Mouse (Mus musculus) CH12.LX (cell line): ENCODE measurements around the gene Tcam1. TPM values are rescaled to one million over a fixed set of nuclear protein-coding genes. Genes with fewer than 3 reads are reported as not detected.

Experiments used
- DNase-seq: peaks from one replicate; pipeline ENCODE4 v3.0.0-alpha.2; 2013; ENCODE audit errors: extremely low read depth
- H3K27ac ChIP-seq: 2 replicates; pipeline ENCODE4 v1.5.1; 2012; ENCODE audit warnings: low read depth, mild to moderate bottlenecking, control low read depth, moderate library complexity; ENCODE audit not compliant: insufficient read depth
- H3K27me3 ChIP-seq: replicated peaks from 2 replicates; pipeline ENCODE3; 2012; ENCODE audit warnings: inconsistent platforms
- H3K36me3 ChIP-seq, 2 experiments: replicated peaks in 1 of 2; 2 replicates each; pipeline versions ENCODE3 to v1.6.1; 2012; ENCODE audit warnings: inconsistent platforms in 1 of 2, low read length in 1 of 2, mild to moderate bottlenecking in 1 of 2, mixed read lengths in 1 of 2, moderate library complexity in 1 of 2; ENCODE audit not compliant: control insufficient read depth in 1 of 2, insufficient read depth in 1 of 2
- H3K4me1 ChIP-seq, 2 experiments: 2 replicates each; pipeline ENCODE4 v1.6.1; 2012; ENCODE audit warnings: inconsistent platforms in 1 of 2, moderate library complexity in 1 of 2; ENCODE audit not compliant: insufficient read depth in 2 of 2, control insufficient read depth in 1 of 2
- H3K4me2 ChIP-seq: 2 replicates; pipeline ENCODE4 v1.6.1; 2012; ENCODE audit warnings: low read depth, mild to moderate bottlenecking, control low read depth; ENCODE audit not compliant: poor library complexity, insufficient read depth, severe bottlenecking
- H3K4me3 ChIP-seq, 3 experiments: fragments of 150-350 bp in 1 of 3; sonication (generic) in 1 of 3; replicated peaks in 1 of 3; 2 replicates each; pipeline versions ENCODE3 to v1.5.1; 2011 to 2012; ENCODE audit warnings: low read depth in 2 of 3, low read length in 2 of 3, mild to moderate bottlenecking in 2 of 3, moderate library complexity in 2 of 3, control low read depth in 1 of 3, improper control_type of control experiment in 1 of 3, inconsistent platforms in 1 of 3, mixed read lengths in 1 of 3; ENCODE audit not compliant: poor library complexity in 1 of 3
- H3K79me2 ChIP-seq: replicated peaks from 2 replicates; pipeline ENCODE4 v1.6.1; 2012; ENCODE audit warnings: mild to moderate bottlenecking, moderate library complexity; ENCODE audit not compliant: control insufficient read depth, poor library complexity, insufficient read depth, severe bottlenecking; ENCODE audit errors: extremely low read depth
- H3K9ac ChIP-seq: 2 replicates; pipeline ENCODE4 v1.6.1; 2012; ENCODE audit warnings: low read depth, mild to moderate bottlenecking, control low read depth, moderate library complexity; ENCODE audit not compliant: insufficient read depth
- H3K9me3 ChIP-seq: replicated peaks from 2 replicates; pipeline ENCODE3; 2012; ENCODE audit warnings: low read length, inconsistent platforms, mixed read lengths
- BHLHE40 ChIP-seq: IDR thresholded peaks from 2 replicates; pipeline ENCODE4 v1.6.1; 2011; ENCODE audit warnings: mild to moderate bottlenecking, low read depth, low read length, improper control_type of control experiment
- CHD2 ChIP-seq: IDR thresholded peaks from 2 replicates; pipeline ENCODE4 v1.6.1; 2011; ENCODE audit warnings: low read length, improper control_type of control experiment
- CTCF ChIP-seq, 2 experiments: IDR thresholded peaks in 1 of 2; conservative IDR thresholded peaks in 1 of 2; 2 replicates each; pipeline ENCODE4 v1.5.1; 2011 to 2012; ENCODE audit warnings: low read depth in 2 of 2, low read length in 2 of 2, improper control_type of control experiment in 1 of 2, inconsistent platforms in 1 of 2, mild to moderate bottlenecking in 1 of 2, moderate library complexity in 1 of 2
- ELF1 ChIP-seq: IDR thresholded peaks from 2 replicates; pipeline ENCODE4 v1.6.1; 2014; ENCODE audit warnings: low read depth, mild to moderate bottlenecking, inconsistent platforms, low read length, improper control_type of control experiment
- MAX ChIP-seq: IDR thresholded peaks from 2 replicates; pipeline ENCODE4 v1.6.1; 2011; ENCODE audit warnings: low read length, improper control_type of control experiment
- MXI1 ChIP-seq: IDR thresholded peaks from 2 replicates; pipeline ENCODE4 v1.6.1; 2011; ENCODE audit warnings: mild to moderate bottlenecking, low read depth, low read length, improper control_type of control experiment
- POLR2A ChIP-seq: IDR thresholded peaks from 2 replicates; pipeline ENCODE4 v1.6.1; 2011; ENCODE audit warnings: low read depth, mild to moderate bottlenecking, improper control_type of control experiment, low read length
- POLR2AphosphoS2 ChIP-seq: IDR thresholded peaks from 2 replicates; pipeline ENCODE4 v1.6.1; 2011; ENCODE audit warnings: low read depth, low read length, improper control_type of control experiment
- RAD21 ChIP-seq: IDR thresholded peaks from 2 replicates; pipeline ENCODE4 v1.6.1; 2011; ENCODE audit warnings: low read depth, mild to moderate bottlenecking, low read length, improper control_type of control experiment, moderate library complexity
- SMC3 ChIP-seq: IDR thresholded peaks from 2 replicates; pipeline ENCODE4 v1.6.1; 2011; ENCODE audit warnings: low read depth, low read length, improper control_type of control experiment
- UBTF ChIP-seq: IDR thresholded peaks from 2 replicates; pipeline ENCODE4 v1.6.1; 2012; ENCODE audit warnings: low read depth, mild to moderate bottlenecking, inconsistent platforms, low read length, improper control_type of control experiment, moderate library complexity
- USF1 ChIP-seq: IDR thresholded peaks from 2 replicates; pipeline ENCODE4 v1.6.1; 2014; ENCODE audit warnings: low read depth, mild to moderate bottlenecking, inconsistent platforms, low read length, improper control_type of control experiment
- USF2 ChIP-seq: conservative IDR thresholded peaks from 2 replicates; pipeline ENCODE4 v1.6.1; 2011; ENCODE audit warnings: low read depth, low read length, improper control_type of control experiment
- ZNF384 ChIP-seq: IDR thresholded peaks from 2 replicates; pipeline ENCODE4 v1.6.1; 2012; ENCODE audit warnings: low read depth, low read length, improper control_type of control experiment, inconsistent platforms
- dilution Hi-C: fragments of 300-500 bp; cut with MboI; formaldehyde crosslinking; loops from 2 replicates; pipeline ENCODE4 v1.14.3; 2020; ENCODE audit warnings: low sequenced_read_pairs; ENCODE audit not compliant: extremely low pct_unique_long_range_greater_than_20kb, extremely low pct_ligation_motif_present
- in situ Hi-C: fragments of 300-500 bp; cut with MboI; formaldehyde crosslinking; loops from 3 replicates; pipeline ENCODE4 v1.14.3; 2019; ENCODE audit warnings: low sequenced_read_pairs, low pct_ligation_motif_present, low pct_unique_long_range_greater_than_20kb, mixed read lengths
- polyA plus RNA-seq: library from polyadenylated mRNA; unstranded; fragments of >175 nt; gene quantifications from 2 replicates; pipeline ENCODE4 v1.2.1, GENCODE M21; 2012; ENCODE audit warnings: low read depth; ENCODE audit not compliant: insufficient read length
- total RNA-seq, 2 experiments: library from RNA; depleted of rRNA; stranded (reverse); fragments of 300-350 nt in 1 of 2; fragments of >200 nt in 1 of 2; gene quantifications; 2 replicates each; pipeline ENCODE4 v1.2.3; 2012 to 2014

Gene Tcam1
- total and polyA plus RNA-seq, 3 experiments, result 0.82 to 5.9 (median 0.99) TPM

DNA sequence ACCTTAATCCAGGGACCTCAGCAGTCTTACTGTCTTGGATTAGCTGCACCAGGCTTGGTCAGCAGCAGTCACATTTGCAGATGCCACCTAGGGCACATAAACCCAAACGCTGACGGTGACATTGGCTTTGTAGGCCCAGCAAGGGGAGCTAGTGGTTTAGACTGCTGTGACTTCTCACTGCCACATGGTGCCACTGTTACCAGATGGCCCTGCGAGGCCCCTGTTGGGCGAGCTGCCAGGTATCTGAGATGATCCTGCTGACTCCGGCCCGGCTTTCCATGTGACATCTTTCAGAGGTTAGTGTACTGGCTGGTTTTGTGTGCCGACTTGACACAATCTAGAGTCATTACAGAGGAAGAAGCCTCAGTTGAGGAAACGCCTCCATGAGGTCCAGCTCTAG lies 12.9 kb downstream of the Tcam1 start:
- Histone ChIP-seq H3K4me1 (peaks cover 0 to 14% of the 10 kb centered on the region in 2 experiments; a peak in 2 of 4 replicates), H3K79me2 (no peaks in the 10 kb centered on the region), H3K36me3 (no peaks in the 10 kb centered on the region), H3K9ac (no peak overlapping the region), H3K9me3 (peaks cover 9% of the 10 kb centered on the region), H3K4me2 (no peak overlapping the region), H3K4me3 (no peak overlapping the region), H3K27ac (no peak overlapping the region), H3K27me3 (no peaks in the 10 kb centered on the region)
- dilution Hi-C loops (no loop called here), in situ Hi-C loops (loop anchor here (5.0 kb wide), 1 partner anchor 38 kb away; no protein-coding TSS in a partner anchor)
- DNase-seq, result no peak
- peak in 1 of 2 experiments; percentile 81; a peak in 2 of 4 replicates for TF ChIP-seq CTCF (conservative IDR thresholded peaks at IDR 0.05 in 1 of 2, IDR thresholded peaks at IDR 0.05 in 1 of 2; ENCODE audit: low read depth in 2 of 2, low read length in 2 of 2)
- TF ChIP-seq RAD21, result peak; percentile 46
- TF ChIP-seq SMC3, result peak; percentile 70
- no peak for TF ChIP-seq POLR2AphosphoS2

DNA sequence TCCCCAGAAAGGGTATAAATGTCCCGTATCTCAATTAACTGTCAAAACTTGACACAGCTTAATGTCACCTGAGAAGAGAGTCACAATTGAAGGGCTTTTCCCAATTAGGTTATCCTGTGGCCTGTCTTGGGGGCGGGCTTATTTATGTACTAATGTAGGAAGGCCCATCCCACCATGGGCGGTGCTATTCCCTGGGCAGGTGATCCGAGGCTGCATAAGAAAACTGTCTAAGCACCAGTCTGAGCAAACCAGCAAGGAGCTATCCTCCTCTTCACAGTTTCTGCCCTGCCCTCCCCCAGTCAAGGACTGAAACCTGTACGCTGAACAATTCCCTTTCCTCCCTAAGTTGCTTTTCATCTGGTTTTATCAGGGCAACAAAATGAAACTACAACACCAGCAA lies 13.9 kb downstream of the Tcam1 start:
- H3K9ac ChIP-seq, result no peak overlapping the region
- no peak overlapping the region for H3K4me3 ChIP-seq
- TF ChIP-seq RAD21 (no peak), USF1 (no peak), ELF1 (no peak), USF2 (no peak)
- TF ChIP-seq, all 38 proteins: peak for 0
- H3K36me3 ChIP-seq, result no peaks in the 10 kb centered on the region
- dilution Hi-C loops, result no loop called here
- peaks cover 0 to 14% of the 10 kb centered on the region in 2 experiments; a peak in 2 of 4 replicates for H3K4me1 ChIP-seq
- H3K9me3 ChIP-seq, result peaks cover 9% of the 10 kb centered on the region
- no peak overlapping the region for H3K4me2 ChIP-seq
- no peaks in the 10 kb centered on the region for H3K27me3 ChIP-seq
- in situ Hi-C loops, result no loop called here
- H3K27ac ChIP-seq, result no peak overlapping the region
- no peak for DNase-seq
- no peaks in the 10 kb centered on the region for H3K79me2 ChIP-seq

DNA sequence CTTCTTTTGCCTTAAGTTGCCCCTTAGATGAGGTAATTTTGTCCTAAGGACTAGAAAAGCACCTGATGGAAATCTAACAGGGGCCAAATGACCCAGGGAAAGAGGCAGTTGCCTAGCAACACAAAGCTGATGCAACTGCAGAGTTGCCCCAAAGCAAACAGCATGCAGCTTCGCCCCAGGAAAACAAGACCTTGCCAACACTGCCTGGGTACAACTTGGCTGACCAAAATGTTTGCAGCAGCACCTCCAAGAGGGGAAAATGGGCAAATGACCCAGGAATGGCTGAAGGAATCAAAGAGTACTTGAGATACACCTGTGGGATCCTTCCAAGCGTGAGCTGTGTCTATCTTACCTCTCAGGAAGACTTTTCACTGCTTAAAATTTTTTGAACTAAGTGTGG lies 15.4 kb downstream of the Tcam1 start:
- Histone ChIP-seq H3K4me1 (peaks cover 0 to 5% of the 10 kb centered on the region in 2 experiments; a peak in 2 of 4 replicates), H3K4me2 (no peak overlapping the region), H3K9ac (no peak overlapping the region), H3K27ac (no peak overlapping the region), H3K4me3 (no peak overlapping the region)
- dilution Hi-C loops, result no loop called here
- DNase-seq, result no peak
- in situ Hi-C loops, result no loop called here
- TF ChIP-seq BHLHE40 (no peak), POLR2A (no peak), MXI1 (no peak), ZNF384 (no peak), MAX (no peak), CHD2 (no peak), CTCF (conservative IDR thresholded peaks at IDR 0.05 in 1 of 2, IDR thresholded peaks at IDR 0.05 in 1 of 2; ENCODE audit: low read depth in 2 of 2, low read length in 2 of 2) (no peak), RAD21 (no peak), UBTF (no peak)
- TF ChIP-seq, all 38 proteins: peak for 0
- H3K27me3 ChIP-seq, result no peaks in the 10 kb centered on the region
- H3K79me2 ChIP-seq, result no peaks in the 10 kb centered on the region
- H3K9me3 ChIP-seq, result peaks cover 9% of the 10 kb centered on the region
- H3K36me3 ChIP-seq, result no peaks in the 10 kb centered on the region
